Mouse (Mus musculus) midbrain, postnatal 0 days (tissue): ENCODE measurements around the gene Hoxd3. TPM values are rescaled to one million over a fixed set of nuclear protein-coding genes. Genes with fewer than 3 reads are reported as not detected.

Source experiments
- ATAC-seq: fragments of 200-750 bp; cut with Nextera tagmentation; 2 replicates; pipeline ENCODE4 v1.8.0; 2017; ENCODE audit warnings: moderate number of reproducible peaks, mild to moderate bottlenecking, moderate TSS enrichment, moderate library complexity; ENCODE audit not compliant: low FRiP score
- DNase-seq: peaks from one replicate; pipeline ENCODE4 v3.0.0-alpha.2; 2015; ENCODE audit warnings: low spot score
- H3K27ac ChIP-seq: fragments of 300-500 bp; sonication (generic); 2 replicates; pipeline ENCODE4 v1.5.1; 2014; ENCODE audit warnings: low read depth, mild to moderate bottlenecking, low read length, mixed read lengths
- H3K27me3 ChIP-seq: fragments of 300-500 bp; sonication (generic); 2 replicates; pipeline ENCODE4 v1.6.1; 2014; ENCODE audit warnings: low read length, control low read depth, mixed read lengths; ENCODE audit not compliant: insufficient read depth
- H3K36me3 ChIP-seq: fragments of 300-500 bp; sonication (generic); 2 replicates; pipeline ENCODE4 v1.6.1; 2014; ENCODE audit warnings: low read length, control low read depth, mixed read lengths; ENCODE audit not compliant: insufficient read depth
- H3K4me1 ChIP-seq: fragments of 300-500 bp; sonication (generic); 2 replicates; pipeline ENCODE4 v1.6.1; 2014; ENCODE audit warnings: mild to moderate bottlenecking, control low read depth, antibody characterized with exemption, low read length, mixed read lengths; ENCODE audit not compliant: insufficient read depth
- H3K4me2 ChIP-seq: fragments of 300-500 bp; sonication (generic); 2 replicates; pipeline ENCODE4 v1.6.1; 2014; ENCODE audit warnings: low read depth, mild to moderate bottlenecking, low read length, mixed read lengths; ENCODE audit not compliant: poor library complexity, severe bottlenecking
- H3K4me3 ChIP-seq: fragments of 300-500 bp; sonication (generic); 2 replicates; pipeline ENCODE4 v1.5.1; 2014; ENCODE audit warnings: low read depth, mild to moderate bottlenecking, low read length, moderate library complexity
- H3K9ac ChIP-seq: fragments of 300-500 bp; sonication (generic); replicated peaks from 2 replicates; pipeline ENCODE4 v1.6.1; 2014; ENCODE audit warnings: mild to moderate bottlenecking, low read length, moderate library complexity, mixed read lengths; ENCODE audit not compliant: poor library complexity, severe bottlenecking
- H3K9me3 ChIP-seq: fragments of 300-500 bp; sonication (generic); 2 replicates; pipeline ENCODE4 v1.6.1; 2016; ENCODE audit warnings: low read length, control low read depth
- CTCF ChIP-seq: IDR thresholded peaks from 2 replicates; pipeline ENCODE4 v1.5.1; 2016; ENCODE audit warnings: antibody characterized with exemption, mild to moderate bottlenecking
- WGBS: fragments of 180-500 bp; shearing (Covaris S2); extraction: QIAGEN DNeasy Blood & Tissue Kit; methylation state at CpG from one replicate; pipeline ENCODE4 v1.1.7; 2014; 5-methylcytosine and 5-hydroxymethylcytosine counted together
- polyA plus RNA-seq: library from polyadenylated mRNA; unstranded; fragments of >200 nt; fragmentation: Nextera tagmentation; extraction: Ambion mirVana; gene quantifications from 2 replicates; pipeline ENCODE4 v1.2.1, GENCODE M21; 2015
- total RNA-seq: library from RNA; depleted of rRNA; stranded (reverse); fragments of >200 nt; gene quantifications from 2 replicates; pipeline ENCODE4 v1.2.3, GENCODE M21; 2014

Hoxd3 gene
- total and polyA plus RNA-seq, 2 experiments from 2014 or later, result 11.6 TPM; not detected in 1

DNA sequence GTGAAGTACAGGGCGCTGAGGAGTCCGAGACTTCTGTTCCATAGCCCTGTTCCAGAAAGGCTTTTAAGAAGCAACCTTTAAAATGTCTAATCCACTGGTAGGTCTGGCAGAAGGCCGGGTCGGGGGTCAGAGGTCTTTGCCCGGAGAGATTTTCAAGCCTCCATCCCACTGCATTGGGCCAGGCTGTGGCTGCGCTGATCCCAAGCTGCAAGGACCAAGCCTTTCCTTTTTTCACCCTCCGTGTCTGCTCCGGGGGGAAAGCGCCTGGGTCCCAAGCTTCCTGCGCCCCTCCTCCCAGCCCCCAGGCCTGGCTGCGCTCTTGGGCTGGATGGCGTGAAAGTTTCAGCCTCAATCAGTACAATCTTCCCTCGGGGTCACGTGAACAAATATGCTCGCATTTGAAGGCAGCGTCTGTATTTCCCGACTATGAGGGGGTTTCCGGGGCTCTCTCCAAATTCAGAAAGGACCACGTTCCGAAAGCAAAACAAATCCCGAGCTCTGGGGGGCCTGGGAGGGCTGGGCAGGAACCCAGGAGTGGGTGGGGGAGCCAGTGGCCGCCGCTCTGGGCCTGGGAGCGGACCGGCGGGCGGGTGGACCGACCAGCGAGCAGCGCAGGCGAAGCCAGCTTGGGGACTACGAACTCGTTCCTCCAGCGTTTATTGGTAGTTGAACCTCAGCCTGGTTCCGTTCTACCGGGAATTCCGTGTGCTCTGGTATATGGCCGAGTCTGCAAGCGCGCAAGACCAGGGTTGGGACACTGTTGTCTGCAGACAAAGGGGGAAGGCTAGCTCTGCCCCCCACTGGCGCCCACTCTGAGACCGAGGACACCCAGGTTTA, 24.3 kb downstream of the Hoxd3 start:
- H3K36me3 ChIP-seq, result no peaks in the 10 kb centered on the region
- WGBS, result 1% methylated on average over 42 of the region's 42 CpGs
- no peak overlapping the region for H3K27ac ChIP-seq
- ATAC-seq, result no peak
- no peak for TF ChIP-seq CTCF
- no peaks in the 10 kb centered on the region for H3K4me1 ChIP-seq
- no peaks in the 10 kb centered on the region for H3K9me3 ChIP-seq
- no peak overlapping the region for H3K4me3 ChIP-seq
- peak overlapping the region; percentile 4; the same call in 1 of the 2 replicates for H3K4me2 ChIP-seq
- H3K27me3 ChIP-seq, result peaks cover 96% of the 10 kb centered on the region
- DNase-seq, result peak; percentile 51
- no peak overlapping the region for H3K9ac ChIP-seq

DNA sequence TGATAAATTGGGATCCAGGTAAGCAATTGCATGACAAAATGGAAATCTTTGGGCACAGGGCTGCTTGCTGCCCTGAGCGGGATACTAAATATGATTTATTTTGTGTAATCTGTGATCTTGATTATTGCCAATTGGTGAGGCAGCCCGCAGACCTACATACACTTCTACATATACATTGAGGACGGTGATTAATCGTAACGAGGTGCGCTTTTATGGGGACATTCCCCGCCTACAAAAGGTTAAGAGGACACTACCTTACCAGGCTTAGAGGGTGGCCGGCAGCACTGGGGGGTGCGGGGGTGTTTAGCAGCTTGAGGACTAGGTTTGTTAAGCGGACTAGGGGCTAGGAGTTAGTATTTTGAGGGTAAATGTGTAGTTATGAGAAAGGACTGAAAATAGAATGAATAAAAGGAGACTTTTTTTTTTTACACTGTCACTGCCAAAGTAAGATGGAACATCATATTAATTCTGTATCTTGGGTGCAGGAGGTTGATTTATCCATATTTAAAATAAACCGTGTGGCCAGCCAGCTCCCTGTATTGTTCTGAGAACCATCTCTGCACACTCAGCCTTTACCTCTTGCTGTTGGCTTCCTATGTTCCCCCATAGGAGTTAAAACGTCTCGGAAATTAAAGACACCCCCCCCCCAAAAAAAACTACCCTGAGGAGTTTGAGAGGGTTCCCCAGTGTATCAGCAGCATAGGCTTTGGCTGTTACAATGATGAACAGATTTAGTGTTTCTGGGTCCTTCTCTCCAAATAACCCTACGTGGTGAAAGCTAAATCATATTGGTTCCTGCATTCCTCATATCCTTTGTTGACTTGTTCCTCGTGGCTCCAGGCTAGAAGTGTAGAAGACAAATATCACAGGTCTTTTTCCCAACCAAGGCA, 25.2 kb downstream of the Hoxd3 start:
- Histone ChIP-seq H3K27ac (no peak overlapping the region), H3K9me3 (no peaks in the 10 kb centered on the region), H3K9ac (no peak overlapping the region), H3K36me3 (no peaks in the 10 kb centered on the region), H3K4me1 (no peaks in the 10 kb centered on the region), H3K4me2 (no peak overlapping the region), H3K27me3 (peaks cover 96% of the 10 kb centered on the region), H3K4me3 (no peak overlapping the region)
- 3% methylated on average over 15 of the region's 15 CpGs for WGBS
- DNase-seq (no peak), ATAC-seq (no peak)
- TF ChIP-seq CTCF, result no peak

DNA sequence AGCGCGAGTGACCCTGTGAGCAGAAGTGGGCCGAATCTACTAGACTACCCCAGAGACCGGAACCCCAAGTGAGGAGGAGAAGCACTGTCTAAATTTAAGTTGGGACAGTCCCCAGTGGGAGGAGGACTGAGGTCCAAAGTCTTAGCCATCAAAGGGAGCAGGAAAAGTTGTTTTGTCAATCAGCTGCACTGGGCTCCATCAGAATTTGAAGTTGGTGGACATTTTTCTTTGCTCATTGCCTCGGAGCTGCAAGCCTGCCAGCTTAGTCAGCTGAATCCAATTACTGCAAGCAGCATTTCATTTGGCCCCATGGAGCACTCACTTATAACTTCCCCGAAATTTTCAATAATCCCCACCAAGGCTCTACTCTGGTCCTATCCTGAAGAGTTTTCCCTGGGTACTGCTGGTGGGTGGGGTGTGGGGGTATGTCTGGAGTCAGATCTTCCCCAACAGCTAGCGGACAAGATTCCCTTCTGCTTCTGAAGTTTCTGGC, 25.9 kb downstream of the Hoxd3 start:
- H3K4me1 ChIP-seq, result no peaks in the 10 kb centered on the region
- H3K4me2 ChIP-seq, result no peak overlapping the region
- no peaks in the 10 kb centered on the region for H3K9me3 ChIP-seq
- no peak for DNase-seq
- ATAC-seq, result no peak
- peaks cover 96% of the 10 kb centered on the region for H3K27me3 ChIP-seq
- no peak for TF ChIP-seq CTCF
- no peaks in the 10 kb centered on the region for H3K36me3 ChIP-seq
- 2% methylated on average over 7 of the region's 7 CpGs for WGBS
- no peak overlapping the region for H3K4me3 ChIP-seq
- no peak overlapping the region for H3K9ac ChIP-seq
- H3K27ac ChIP-seq, result no peak overlapping the region

DNA sequence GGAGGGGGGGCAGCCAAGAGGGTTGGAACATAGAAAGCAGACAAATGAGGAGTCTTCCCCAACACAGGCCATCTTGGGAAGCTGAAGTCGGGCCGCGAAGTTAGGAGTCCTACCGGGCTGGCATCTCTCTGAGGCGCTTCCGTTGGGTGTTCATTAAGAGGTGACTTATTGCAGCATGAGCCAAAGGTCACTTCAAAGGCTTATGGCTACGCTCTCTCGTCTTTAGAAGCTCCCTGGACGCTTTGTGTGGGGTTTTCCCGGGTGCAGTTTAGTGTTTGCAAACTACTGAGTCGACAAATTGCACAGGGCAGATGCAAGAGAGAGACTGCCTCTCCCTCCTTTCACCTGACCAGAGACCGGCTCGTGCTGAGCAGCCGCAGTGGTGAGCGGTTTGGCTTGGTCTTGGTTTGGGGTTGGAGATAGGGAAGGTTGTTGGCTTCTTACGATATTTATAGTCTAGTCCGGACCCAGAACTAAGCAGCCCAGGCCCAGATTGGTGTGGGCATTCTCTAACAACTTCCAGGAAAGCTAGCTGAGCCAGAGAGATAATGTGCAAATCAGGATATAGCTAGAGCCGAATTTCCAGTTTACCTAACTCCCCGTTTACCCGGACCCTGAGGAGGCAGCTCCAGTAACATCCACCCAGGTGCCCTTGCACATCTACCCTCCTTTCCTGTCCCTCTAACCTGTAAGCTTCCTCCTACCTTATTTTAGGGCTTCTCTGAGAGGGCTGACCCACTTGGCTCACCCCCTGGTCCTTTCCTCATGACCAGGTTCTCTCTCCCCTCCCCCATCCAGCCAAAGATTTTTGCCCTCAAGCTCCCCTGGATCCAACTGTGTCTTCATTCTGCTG, 27.1 kb downstream of the Hoxd3 start:
- no peaks in the 10 kb centered on the region for H3K4me1 ChIP-seq
- H3K9me3 ChIP-seq, result no peaks in the 10 kb centered on the region
- ATAC-seq, result no peak
- no peak overlapping the region for H3K4me2 ChIP-seq
- no peak for TF ChIP-seq CTCF
- H3K4me3 ChIP-seq, result no peak overlapping the region
- no peaks in the 10 kb centered on the region for H3K36me3 ChIP-seq
- WGBS, result 1% methylated on average over 20 of the region's 20 CpGs
- no peak for DNase-seq
- H3K9ac ChIP-seq, result no peak overlapping the region
- H3K27me3 ChIP-seq, result peaks cover 95% of the 10 kb centered on the region
- no peak overlapping the region for H3K27ac ChIP-seq

DNA sequence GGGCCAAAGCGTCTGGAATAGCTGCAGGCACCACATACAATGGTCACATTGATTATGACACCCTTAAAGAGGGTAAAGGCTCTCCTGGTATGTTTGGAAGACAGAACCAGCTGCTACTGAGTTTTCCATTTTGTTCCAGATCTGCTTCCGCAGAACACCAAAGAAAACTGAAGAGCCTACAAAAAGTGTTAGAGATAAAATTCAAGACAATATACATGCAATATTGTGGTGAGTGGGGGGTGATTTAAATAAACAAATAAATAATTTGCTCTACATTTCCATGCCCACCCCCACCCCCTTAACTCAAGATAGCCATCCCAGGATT, 27.7 kb downstream of the Hoxd3 start:
- Histone ChIP-seq H3K27ac (no peak overlapping the region), H3K4me3 (no peak overlapping the region), H3K36me3 (no peaks in the 10 kb centered on the region), H3K9me3 (no peaks in the 10 kb centered on the region), H3K4me2 (no peak overlapping the region), H3K4me1 (no peaks in the 10 kb centered on the region), H3K9ac (no peak overlapping the region), H3K27me3 (peaks cover 95% of the 10 kb centered on the region)
- DNase-seq, result no peak
- TF ChIP-seq CTCF, result no peak
- 7% methylated on average over 2 of the region's 2 CpGs for WGBS
- ATAC-seq, result no peak
